Mouse (Mus musculus): ENCODE data around the gene Cfap77. TPM values are rescaled to one million over a fixed set of nuclear protein-coding genes. Genes with fewer than 3 reads are reported as not detected.
A peak's percentile ranks its signal among the peaks of the same experiment; 100 is the strongest.

The Cfap77 gene
- polyA plus RNA-seq, 1 experiment from 2014 or later = 0.18 TPM

- no peak overlapping the region for H3K4me2 ChIP-seq (ENCODE audit: low read length)
- no peak overlapping the region for H3K4me3 ChIP-seq (ENCODE audit: control insufficient read depth in 1 of 2, insufficient read depth in 1 of 2, low read depth in 1 of 2, low read length in 2 of 2)
- H3K4me1 ChIP-seq (ENCODE audit: control insufficient read depth in 2 of 2, insufficient read depth in 2 of 2, low read length in 2 of 2) = no peaks in the 10 kb centered on the region; a peak in 1 of 4 replicates
- H3K9ac ChIP-seq (ENCODE audit: low read length) = no peak overlapping the region
- H3K27me3 ChIP-seq (ENCODE audit: control insufficient read depth, insufficient read depth, low read length) = peaks cover 24% of the 10 kb centered on the region
- no peaks in the 10 kb centered on the region for H3K36me3 ChIP-seq (ENCODE audit: control insufficient read depth, insufficient read depth, low read length)
- H3K27ac ChIP-seq (replicated peaks in 1 of 2; ENCODE audit: control insufficient read depth in 1 of 2, insufficient read depth in 1 of 2, low read depth in 2 of 2, low read length in 2 of 2) = no peak overlapping the region
- 47% methylated on average over 15 of the region's 15 CpGs for WGBS
- H3K9me3 ChIP-seq (ENCODE audit: control insufficient read depth, low read length) = no peaks in the 10 kb centered on the region
- ATAC-seq (ENCODE audit: insufficient number of reproducible peaks, insufficient read depth, low FRiP score, low read depth) = no peak
These were observed 80.9 kb downstream of the Cfap77 start for GRCm38 (mm10) chr2:28973832-28974450.

GRCm38 (mm10) chr2:28970424-28970823 is 84.4 kb downstream of the Cfap77 start:
- Histone ChIP-seq H3K36me3 (ENCODE audit: control insufficient read depth, insufficient read depth, low read length) (no peaks in the 10 kb centered on the region), H3K27me3 (ENCODE audit: control insufficient read depth, insufficient read depth, low read length) (peaks cover 14% of the 10 kb centered on the region), H3K27ac (replicated peaks in 1 of 2; ENCODE audit: control insufficient read depth in 1 of 2, insufficient read depth in 1 of 2, low read depth in 2 of 2, low read length in 2 of 2) (no peak overlapping the region), H3K9ac (ENCODE audit: low read length) (no peak overlapping the region), H3K4me2 (ENCODE audit: low read length) (no peak overlapping the region), H3K4me3 (ENCODE audit: control insufficient read depth in 1 of 2, insufficient read depth in 1 of 2, low read depth in 1 of 2, low read length in 2 of 2) (no peak overlapping the region), H3K9me3 (ENCODE audit: control insufficient read depth, low read length) (no peaks in the 10 kb centered on the region), H3K4me1 (ENCODE audit: control insufficient read depth in 2 of 2, insufficient read depth in 2 of 2, low read length in 2 of 2) (no peaks in the 10 kb centered on the region; a peak in 1 of 4 replicates)
- 68% methylated on average over 14 of the region's 14 CpGs for WGBS
- ATAC-seq (ENCODE audit: insufficient number of reproducible peaks, insufficient read depth, low FRiP score, low read depth) = no peak

GRCm38 (mm10) chr2:28968278-28968677 is 86.6 kb downstream of the Cfap77 start:
- no peak for ATAC-seq (ENCODE audit: insufficient number of reproducible peaks, insufficient read depth, low FRiP score, low read depth)
- H3K9me3 ChIP-seq (ENCODE audit: control insufficient read depth, low read length) = no peaks in the 10 kb centered on the region
- H3K27me3 ChIP-seq (ENCODE audit: control insufficient read depth, insufficient read depth, low read length) = peaks cover 6% of the 10 kb centered on the region; the same call in 1 of the 2 replicates

GRCm38 (mm10) chr2:28966151-28966795 is 88.6 kb downstream of the Cfap77 start:
- Histone ChIP-seq H3K9me3 (ENCODE audit: control insufficient read depth, low read length) (no peaks in the 10 kb centered on the region), H3K4me3 (ENCODE audit: control insufficient read depth in 1 of 2, insufficient read depth in 1 of 2, low read depth in 1 of 2, low read length in 2 of 2) (no peak overlapping the region), H3K27ac (replicated peaks in 1 of 2; ENCODE audit: control insufficient read depth in 1 of 2, insufficient read depth in 1 of 2, low read depth in 2 of 2, low read length in 2 of 2) (no peak overlapping the region), H3K4me2 (ENCODE audit: low read length) (no peak overlapping the region), H3K36me3 (ENCODE audit: control insufficient read depth, insufficient read depth, low read length) (no peaks in the 10 kb centered on the region), H3K27me3 (ENCODE audit: control insufficient read depth, insufficient read depth, low read length) (no peaks in the 10 kb centered on the region), H3K9ac (ENCODE audit: low read length) (no peak overlapping the region), H3K4me1 (ENCODE audit: control insufficient read depth in 2 of 2, insufficient read depth in 2 of 2, low read length in 2 of 2) (0 out of 4 replicates have a peak, but pooled peaks cover 0 to 2% of the 10 kb centered on the region in 2 experiments)
- ATAC-seq (ENCODE audit: insufficient number of reproducible peaks, insufficient read depth, low FRiP score, low read depth) = no peak
- 63% methylated on average over 14 of the region's 14 CpGs for WGBS

More at GRCm38 (mm10) chr2:28968278-28968677, 86.6 kb downstream of the Cfap77 start:
- no peak overlapping the region for H3K9ac ChIP-seq (ENCODE audit: low read length)
- 92% methylated on average over 1 of the region's 1 CpGs for WGBS
- no peaks in the 10 kb centered on the region for H3K36me3 ChIP-seq (ENCODE audit: control insufficient read depth, insufficient read depth, low read length)
- H3K4me3 ChIP-seq (ENCODE audit: control insufficient read depth in 1 of 2, insufficient read depth in 1 of 2, low read depth in 1 of 2, low read length in 2 of 2) = no peak overlapping the region
- H3K4me2 ChIP-seq (ENCODE audit: low read length) = no peak overlapping the region
- H3K4me1 ChIP-seq (ENCODE audit: control insufficient read depth in 2 of 2, insufficient read depth in 2 of 2, low read length in 2 of 2) = no peaks in the 10 kb centered on the region
- no peak overlapping the region for H3K27ac ChIP-seq (replicated peaks in 1 of 2; ENCODE audit: control insufficient read depth in 1 of 2, insufficient read depth in 1 of 2, low read depth in 2 of 2, low read length in 2 of 2)

- H3K4me1 ChIP-seq (ENCODE audit: control insufficient read depth in 2 of 2, insufficient read depth in 2 of 2, low read length in 2 of 2) = 0 out of 4 replicates have a peak, but pooled peaks cover 0 to 2% of the 10 kb centered on the region in 2 experiments
- WGBS = 63% methylated on average over 6 of the region's 6 CpGs
- peak; percentile 58 for ATAC-seq (ENCODE audit: insufficient number of reproducible peaks, insufficient read depth, low FRiP score, low read depth)
- 0 out of 4 replicates have a peak overlapping the region, but pooled peaks of 1 of the 2 experiments have one; percentile 37 for H3K27ac ChIP-seq (replicated peaks in 1 of 2; ENCODE audit: control insufficient read depth in 1 of 2, insufficient read depth in 1 of 2, low read depth in 2 of 2, low read length in 2 of 2)
- no peaks in the 10 kb centered on the region for H3K9me3 ChIP-seq (ENCODE audit: control insufficient read depth, low read length)
- no peak overlapping the region for H3K9ac ChIP-seq (ENCODE audit: low read length)
- no peaks in the 10 kb centered on the region for H3K27me3 ChIP-seq (ENCODE audit: control insufficient read depth, insufficient read depth, low read length)
- H3K4me2 ChIP-seq (ENCODE audit: low read length) = no peak overlapping the region
- H3K36me3 ChIP-seq (ENCODE audit: control insufficient read depth, insufficient read depth, low read length) = no peaks in the 10 kb centered on the region
- H3K4me3 ChIP-seq (ENCODE audit: control insufficient read depth in 1 of 2, insufficient read depth in 1 of 2, low read depth in 1 of 2, low read length in 2 of 2) = no peak overlapping the region
These were observed 91.3 kb downstream of the Cfap77 start for GRCm38 (mm10) chr2:28963565-28963964.

GRCm38 (mm10) chr2:28961636-28962035 is 93.2 kb downstream of the Cfap77 start:
- Histone ChIP-seq H3K36me3 (ENCODE audit: control insufficient read depth, insufficient read depth, low read length) (no peaks in the 10 kb centered on the region), H3K4me3 (ENCODE audit: control insufficient read depth in 1 of 2, insufficient read depth in 1 of 2, low read depth in 1 of 2, low read length in 2 of 2) (no peak overlapping the region), H3K27ac (replicated peaks in 1 of 2; ENCODE audit: control insufficient read depth in 1 of 2, insufficient read depth in 1 of 2, low read depth in 2 of 2, low read length in 2 of 2) (no peak overlapping the region), H3K4me1 (ENCODE audit: control insufficient read depth in 2 of 2, insufficient read depth in 2 of 2, low read length in 2 of 2) (0 out of 4 replicates have a peak, but pooled peaks cover 0 to 2% of the 10 kb centered on the region in 2 experiments), H3K27me3 (ENCODE audit: control insufficient read depth, insufficient read depth, low read length) (no peaks in the 10 kb centered on the region), H3K4me2 (ENCODE audit: low read length) (no peak overlapping the region), H3K9ac (ENCODE audit: low read length) (no peak overlapping the region), H3K9me3 (ENCODE audit: control insufficient read depth, low read length) (no peaks in the 10 kb centered on the region)
- 68% methylated on average over 5 of the region's 5 CpGs for WGBS
- no peak for ATAC-seq (ENCODE audit: insufficient number of reproducible peaks, insufficient read depth, low FRiP score, low read depth)

- WGBS = 73% methylated on average over 15 of the region's 15 CpGs
- H3K27me3 ChIP-seq (ENCODE audit: control insufficient read depth, insufficient read depth, low read length) = no peaks in the 10 kb centered on the region
- H3K4me2 ChIP-seq (ENCODE audit: low read length) = no peak overlapping the region
- H3K9ac ChIP-seq (ENCODE audit: low read length) = no peak overlapping the region
- 0 out of 4 replicates have a peak, but pooled peaks cover 0 to 2% of the 10 kb centered on the region in 2 experiments for H3K4me1 ChIP-seq (ENCODE audit: control insufficient read depth in 2 of 2, insufficient read depth in 2 of 2, low read length in 2 of 2)
- H3K9me3 ChIP-seq (ENCODE audit: control insufficient read depth, low read length) = no peaks in the 10 kb centered on the region
- no peaks in the 10 kb centered on the region for H3K36me3 ChIP-seq (ENCODE audit: control insufficient read depth, insufficient read depth, low read length)
- no peak overlapping the region for H3K27ac ChIP-seq (replicated peaks in 1 of 2; ENCODE audit: control insufficient read depth in 1 of 2, insufficient read depth in 1 of 2, low read depth in 2 of 2, low read length in 2 of 2)
- ATAC-seq (ENCODE audit: insufficient number of reproducible peaks, insufficient read depth, low FRiP score, low read depth) = no peak
- H3K4me3 ChIP-seq (ENCODE audit: control insufficient read depth in 1 of 2, insufficient read depth in 1 of 2, low read depth in 1 of 2, low read length in 2 of 2) = no peak overlapping the region
These were observed 93.8 kb downstream of the Cfap77 start for GRCm38 (mm10) chr2:28961024-28961585.
